Mouse (Mus musculus): ENCODE data around the gene Cdh4. TPM values are rescaled to one million over a fixed set of nuclear protein-coding genes. Genes with fewer than 3 reads are reported as not detected.

The Cdh4 gene
- polyA plus RNA-seq, 1 experiment from 2014 or later, result 8.7 TPM

- no peaks in the 10 kb centered on the region for H3K9me3 ChIP-seq
- DNase-seq (ENCODE audit: low spot score), result no peak
- no peaks in the 10 kb centered on the region for H3K27me3 ChIP-seq (ENCODE audit: insufficient read depth, poor library complexity, severe bottlenecking)
- no peak overlapping the region for H3K27ac ChIP-seq
- H3K36me3 ChIP-seq, result peaks cover 97% of the 10 kb centered on the region
- no peak overlapping the region for H3K4me3 ChIP-seq
- 92% methylated on average over 16 of the region's 16 CpGs for WGBS
- H3K4me1 ChIP-seq (replicated peaks), result peaks cover 9% of the 10 kb centered on the region; the same call in 1 of the 2 replicates
Measured at GRCm38 (mm10) chr2:179931741-179932140, 489.5 kb downstream of the Cdh4 start.

DNA sequence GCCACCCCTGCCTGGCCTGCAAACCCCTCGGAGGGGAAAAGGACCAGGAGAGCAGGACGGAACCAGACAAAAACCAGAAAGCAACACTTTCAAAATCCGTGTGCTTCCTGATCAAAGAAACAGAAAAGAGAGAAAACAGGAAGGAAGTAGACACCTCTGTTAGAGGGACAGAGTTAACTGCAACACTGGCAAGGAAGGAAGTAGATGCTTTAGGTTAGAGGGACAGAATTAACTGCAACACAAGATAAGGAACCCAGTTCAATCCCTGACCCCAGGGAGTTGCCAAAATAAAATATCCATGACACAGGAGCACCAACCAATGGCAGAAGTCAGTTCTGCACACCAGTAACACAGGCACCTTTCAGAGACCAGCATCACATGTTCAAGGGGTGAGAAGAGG lies 491.9 kb downstream of the Cdh4 start:
- peaks cover 90% of the 10 kb centered on the region for H3K36me3 ChIP-seq
- no peak for DNase-seq (ENCODE audit: low spot score)
- no peaks in the 10 kb centered on the region for H3K9me3 ChIP-seq
- 0 out of 2 replicates have a peak overlapping the region, but pooled peaks have one; percentile 1 for H3K27ac ChIP-seq
- no peak overlapping the region for H3K4me3 ChIP-seq
- H3K27me3 ChIP-seq (ENCODE audit: insufficient read depth, poor library complexity, severe bottlenecking), result no peaks in the 10 kb centered on the region
- WGBS, result 74% methylated on average over 3 of the region's 3 CpGs
- H3K4me1 ChIP-seq (replicated peaks), result peaks cover 19% of the 10 kb centered on the region; the same call in 1 of the 2 replicates

DNA sequence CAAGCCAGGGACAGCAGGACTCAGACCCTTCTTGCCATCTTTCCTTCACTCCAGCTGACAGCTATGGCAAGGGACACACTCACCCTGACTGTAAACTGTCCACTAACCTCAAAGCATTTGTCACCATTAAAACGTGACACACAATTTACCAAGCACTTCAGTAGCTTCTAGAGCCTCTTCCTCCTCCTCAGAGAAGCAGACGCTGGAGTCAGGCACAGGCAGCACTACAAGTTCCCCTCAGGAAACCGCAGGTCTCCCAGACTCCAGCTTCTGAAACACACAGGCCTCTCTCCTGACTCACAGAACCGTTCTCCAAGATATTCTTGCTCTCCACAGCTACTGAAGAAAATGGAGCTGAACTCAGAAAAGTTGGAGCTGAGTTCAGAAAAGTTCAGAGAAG lies 494.9 kb downstream of the Cdh4 start:
- Histone ChIP-seq H3K4me1 (replicated peaks) (peaks cover 31% of the 10 kb centered on the region; the same call in 1 of the 2 replicates), H3K27ac (no peak overlapping the region), H3K9me3 (no peaks in the 10 kb centered on the region), H3K4me3 (no peak overlapping the region), H3K36me3 (peaks cover 61% of the 10 kb centered on the region), H3K27me3 (ENCODE audit: insufficient read depth, poor library complexity, severe bottlenecking) (no peaks in the 10 kb centered on the region)
- WGBS, result 83% methylated on average over 4 of the region's 4 CpGs
- no peak for DNase-seq (ENCODE audit: low spot score)

DNA sequence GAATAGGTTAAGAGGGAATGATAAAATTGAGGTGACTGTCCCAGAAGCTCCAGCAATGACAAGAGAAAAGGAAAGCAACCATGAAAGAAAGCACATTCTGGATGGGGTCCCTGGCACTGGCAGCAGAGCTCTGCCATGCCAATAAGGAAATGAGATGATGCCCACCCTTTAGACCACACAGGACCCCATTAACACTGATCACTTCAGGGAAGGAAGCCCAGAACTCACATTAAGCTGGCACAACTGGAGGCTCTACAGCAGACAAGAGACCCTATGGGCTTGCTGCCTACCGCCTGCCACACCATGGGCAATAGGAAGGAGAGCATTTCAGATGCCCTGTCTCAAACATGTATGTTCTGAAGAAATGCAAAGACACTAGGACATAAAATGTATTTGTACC lies 499.5 kb downstream of the Cdh4 start:
- peaks cover 16% of the 10 kb centered on the region; the same call in 1 of the 2 replicates for H3K36me3 ChIP-seq
- no peak overlapping the region for H3K4me3 ChIP-seq
- H3K4me1 ChIP-seq (replicated peaks), result peaks cover 62% of the 10 kb centered on the region
- no peaks in the 10 kb centered on the region for H3K27me3 ChIP-seq (ENCODE audit: insufficient read depth, poor library complexity, severe bottlenecking)
- 93% methylated on average over 1 of the region's 1 CpGs for WGBS
- DNase-seq (ENCODE audit: low spot score), result no peak
- H3K9me3 ChIP-seq, result no peaks in the 10 kb centered on the region
- no peak overlapping the region for H3K27ac ChIP-seq

DNA sequence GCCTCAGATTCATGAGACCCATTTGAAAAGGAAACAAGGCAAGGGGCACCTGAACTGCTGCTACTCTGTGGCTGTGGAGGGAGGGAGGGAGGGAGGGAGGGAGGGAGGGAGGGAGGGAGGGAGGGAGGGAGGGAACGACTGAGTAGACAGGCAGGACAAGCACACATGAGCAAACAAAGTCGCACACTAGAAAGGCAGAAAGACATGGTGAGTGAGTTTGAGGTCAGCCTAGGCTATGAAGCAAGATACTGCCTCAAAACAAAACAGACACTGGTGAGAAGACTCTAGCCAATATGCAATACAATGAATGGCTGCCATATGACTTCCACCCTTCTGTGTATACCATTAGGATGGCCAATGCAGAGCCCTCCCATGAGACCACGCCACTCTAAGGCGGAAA lies 502.8 kb downstream of the Cdh4 start:
- Histone ChIP-seq H3K27ac (no peak overlapping the region), H3K9me3 (no peaks in the 10 kb centered on the region), H3K36me3 (no peaks in the 10 kb centered on the region), H3K4me1 (replicated peaks) (peaks cover 64% of the 10 kb centered on the region), H3K4me3 (no peak overlapping the region), H3K27me3 (ENCODE audit: insufficient read depth, poor library complexity, severe bottlenecking) (no peaks in the 10 kb centered on the region)
- DNase-seq (ENCODE audit: low spot score), result no peak
- 41% methylated on average over 4 of the region's 4 CpGs for WGBS

- 90% methylated on average over 6 of the region's 6 CpGs for WGBS
Measured at GRCm38 (mm10) chr2:179946496-179946895, 504.3 kb downstream of the Cdh4 start.

GRCm38 (mm10) chr2:179947607-179948006 lies 505.4 kb downstream of the Cdh4 start:
- Histone ChIP-seq H3K4me3 (no peak overlapping the region), H3K4me1 (replicated peaks) (peaks cover 64% of the 10 kb centered on the region), H3K36me3 (no peaks in the 10 kb centered on the region), H3K27me3 (ENCODE audit: insufficient read depth, poor library complexity, severe bottlenecking) (no peaks in the 10 kb centered on the region), H3K9me3 (no peaks in the 10 kb centered on the region), H3K27ac (peak overlapping the region; percentile 35; the same call in 1 of the 2 replicates)
- 63% methylated on average over 5 of the region's 5 CpGs for WGBS
- no peak for DNase-seq (ENCODE audit: low spot score)

More at GRCm38 (mm10) chr2:179946496-179946895, 504.3 kb downstream of the Cdh4 start:
- Histone ChIP-seq H3K36me3 (no peaks in the 10 kb centered on the region), H3K4me1 (replicated peaks) (peaks cover 65% of the 10 kb centered on the region), H3K9me3 (no peaks in the 10 kb centered on the region), H3K27ac (no peak overlapping the region), H3K27me3 (ENCODE audit: insufficient read depth, poor library complexity, severe bottlenecking) (no peaks in the 10 kb centered on the region), H3K4me3 (no peak overlapping the region)
- DNase-seq (ENCODE audit: low spot score), result no peak

DNA sequence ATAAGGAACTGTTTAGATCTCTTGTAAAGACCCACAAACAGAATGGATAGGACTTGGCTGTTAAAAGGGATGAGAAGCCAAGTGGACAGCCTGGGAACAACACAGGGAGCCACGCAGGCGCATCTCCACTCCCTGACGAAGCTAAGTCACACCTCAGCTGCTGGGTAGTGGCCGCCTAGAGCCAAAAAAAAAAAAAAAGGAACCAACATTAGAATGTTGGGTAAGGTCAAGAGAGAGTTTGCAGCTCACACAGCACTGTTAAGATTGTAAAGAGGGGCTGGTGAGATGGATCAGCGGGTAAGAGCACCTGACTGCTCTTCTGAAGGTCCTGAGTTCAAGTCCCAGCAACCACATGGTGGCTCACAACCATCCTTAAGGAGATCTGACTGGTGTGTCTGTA lies 506.6 kb downstream of the Cdh4 start:
- no peak overlapping the region for H3K27ac ChIP-seq
- H3K27me3 ChIP-seq (ENCODE audit: insufficient read depth, poor library complexity, severe bottlenecking), result no peaks in the 10 kb centered on the region
- peaks cover 60% of the 10 kb centered on the region for H3K4me1 ChIP-seq (replicated peaks)
- no peaks in the 10 kb centered on the region for H3K36me3 ChIP-seq
- no peak overlapping the region for H3K4me3 ChIP-seq
- H3K9me3 ChIP-seq, result no peaks in the 10 kb centered on the region
- no peak for DNase-seq (ENCODE audit: low spot score)
- WGBS, result 87% methylated on average over 5 of the region's 5 CpGs

Data from hindbrain, embryonic 10.5 days (tissue).